Mouse (Mus musculus): Measurements from ENCODE around the gene Orai3. TPM values are rescaled to one million over a fixed set of nuclear protein-coding genes. Genes with fewer than 3 reads are reported as not detected.
"Not testable (repeated sequence)": the region's sequence is repeated elsewhere in the genome, so short reads cannot be mapped to it uniquely, and the experiment has no call there.

Orai3 gene
- total RNA-seq (2021): 10 to 100 TPM; 10.1 to 11.7 TPM
- long read RNA-seq, experiment 1, transcript Orai3-201 (2 exons, 1,996 nt): major isoform, 20 of 21 reads
- long read RNA-seq, experiment 1, partial matches to known transcripts: 0 of 21 reads
- long read RNA-seq, experiment 1, other reads (novel, unspliced or antisense): 1 of 21 reads
- long read RNA-seq, experiment 2, transcript Orai3-201 (2 exons, 1,996 nt): major isoform, 11 of 14 reads
- long read RNA-seq, experiment 2, partial matches to known transcripts: 0 of 14 reads
- long read RNA-seq, experiment 2, other reads (novel, unspliced or antisense): 3 of 14 reads

- intact Hi-C loops (cut with DNase I): loop anchor here (10.0 kb wide), 1 partner anchor 435 kb away; the partner anchor contains the start of gene Cox6a2
- Histone ChIP-seq H3K27ac (peak within 1 kb of the TSS; percentile 96), H3K4me3 (peak within 1 kb of the TSS; percentile 84)
- no peak for TF ChIP-seq CTCF (IDR thresholded peaks at IDR 0.05)
- DNase-seq: peak; percentile 93
Observed at GRCm38 (mm10) chr7:127769651-127770038, at the start of gene Orai3. Orai3 (plus strand) TSS chr7:127769815.

GRCm38 (mm10) chr7:127725490-127725889, 44.1 kb upstream of the Orai3 start:
- Histone ChIP-seq H3K27ac (no peak overlapping the region), H3K4me3 (no peak overlapping the region)
- no peak for TF ChIP-seq CTCF (IDR thresholded peaks at IDR 0.05)
- peak; percentile 1 for DNase-seq
- intact Hi-C loops (cut with DNase I): no loop called here

- Histone ChIP-seq H3K4me3 (no peak overlapping the region), H3K27ac (no peak overlapping the region)
- TF ChIP-seq CTCF (IDR thresholded peaks at IDR 0.05): no peak
- DNase-seq: peak; percentile 5
- intact Hi-C loops (cut with DNase I): no loop called here
Observed at GRCm38 (mm10) chr7:127725924-127726323, 43.7 kb upstream of the Orai3 start.

- intact Hi-C loops (cut with DNase I): no loop called here
- no peak; the same call in 1 of the 2 replicates for TF ChIP-seq CTCF (IDR thresholded peaks at IDR 0.05)
- Histone ChIP-seq H3K27ac (no peak overlapping the region), H3K4me3 (no peak overlapping the region)
- DNase-seq: no peak
Observed at GRCm38 (mm10) chr7:127727898-127728297, 41.7 kb upstream of the Orai3 start.

GRCm38 (mm10) chr7:127730170-127730569, 39.4 kb upstream of the Orai3 start:
- H3K27ac ChIP-seq: no peak overlapping the region
- no peak for TF ChIP-seq CTCF (IDR thresholded peaks at IDR 0.05)
- intact Hi-C loops (cut with DNase I): no loop called here

GRCm38 (mm10) chr7:127732066-127732465, 37.5 kb upstream of the Orai3 start, which contains the start of gene Ctf2:
Ctf2 (minus strand) TSS chr7:127732166.
- intact Hi-C loops (cut with DNase I); DNase-seq: not testable (repeated sequence)

More at GRCm38 (mm10) chr7:127730170-127730569, 39.4 kb upstream of the Orai3 start:
- no peak overlapping the region for H3K4me3 ChIP-seq
- DNase-seq: no peak

GRCm38 (mm10) chr7:127744366-127745045, 25.1 kb upstream of the Orai3 start, which contains the start of gene Fbxl19:
Fbxl19 (plus strand) TSS chr7:127744543.
- intact Hi-C loops (cut with DNase I): loop anchor here (1.0 kb wide), 2 partner anchors 31 to 69 kb away; no protein-coding TSS in a partner anchor
- peak; percentile 62 for TF ChIP-seq CTCF (IDR thresholded peaks at IDR 0.05)
- Histone ChIP-seq H3K4me3 (peak within 1 kb of the TSS; percentile 80), H3K27ac (peak within 1 kb of the TSS; percentile 89)
- DNase-seq: peak; percentile 76

More at GRCm38 (mm10) chr7:127732066-127732465, 37.5 kb upstream of the Orai3 start, which contains the start of gene Ctf2:
- H3K4me3 ChIP-seq, H3K27ac ChIP-seq: not testable (repeated sequence)

GRCm38 (mm10) chr7:127745251-127745651, 24.4 kb upstream of the Orai3 start:
- H3K4me3 ChIP-seq: peak overlapping the region; percentile 80
- intact Hi-C loops (cut with DNase I): no loop called here
- no peak for TF ChIP-seq CTCF (IDR thresholded peaks at IDR 0.05)
- peak; percentile 93 for DNase-seq
- H3K27ac ChIP-seq: peak overlapping the region; percentile 89

GRCm38 (mm10) chr7:127745652-127746493, 23.7 kb upstream of the Orai3 start:
- Histone ChIP-seq H3K27ac (peak overlapping the region; percentile 89), H3K4me3 (peak overlapping the region; percentile 80)
- intact Hi-C loops (cut with DNase I): no loop called here
- DNase-seq: peak; percentile 95
- TF ChIP-seq CTCF (IDR thresholded peaks at IDR 0.05): no peak

GRCm38 (mm10) chr7:127746494-127747491, 22.8 kb upstream of the Orai3 start:
- intact Hi-C loops (cut with DNase I): no loop called here
- Histone ChIP-seq H3K27ac (peak overlapping the region; percentile 89), H3K4me3 (peak overlapping the region; percentile 80)
- DNase-seq: peak; percentile 63
- no peak for TF ChIP-seq CTCF (IDR thresholded peaks at IDR 0.05)

GRCm38 (mm10) chr7:127747559-127748234, 21.9 kb upstream of the Orai3 start:
- no peak for TF ChIP-seq CTCF (IDR thresholded peaks at IDR 0.05)
- DNase-seq: no peak
- Histone ChIP-seq H3K4me3 (peak overlapping the region; percentile 80), H3K27ac (no peak overlapping the region)
- intact Hi-C loops (cut with DNase I): no loop called here
